In genomic region chr2:173425754-173426153, GRCm38 (mm10) we compare ENCODE assay signal across 20 mouse cellular contexts.
A peak's percentile ranks its signal among the peaks of the same experiment; 100 is the strongest.
DNase-seq lines count a peak whose midpoint lies in the region; ATAC-seq and TF ChIP-seq lines count a peak whose summit lies in the region.
"Had no signal": no experiment of that assay in that cellular context is flagged by ENCODE, and none has a peak within 500 bp of the region (broad histone marks: within the 10 kb centered on the region; RNA-seq: fewer than 3 reads in every experiment).

No protein-coding gene starts in this region.

- no peaks in the 10 kb centered on the region for H3K36me3 ChIP-seq in forebrain, embryonic 10.5 days (replicated peaks)
- H3K36me3 ChIP-seq in forebrain, embryonic 12.5 days (replicated peaks), result no peaks in the 10 kb centered on the region
- no peaks in the 10 kb centered on the region for H3K36me3 ChIP-seq in neural tube, embryonic 13.5 days
- H3K36me3 ChIP-seq: heart, embryonic 13.5 days had no signal

- ATAC-seq in forebrain, embryonic 12.5 days (ENCODE audit: low FRiP score), result no peak
- ATAC-seq in neural tube, embryonic 13.5 days (ENCODE audit: low read depth), result 0 out of 2 replicates have a peak, but pooled peaks have one; percentile 19
- ATAC-seq: activated CD4-positive, CD25-positive, alpha-beta regulatory T cell, adult 4 months; Patski had no signal

- 88% methylated on average over 9 of the region's 9 CpGs for WGBS in forebrain, embryonic 10.5 days
- 89% methylated on average over 9 of the region's 9 CpGs for WGBS in forebrain, embryonic 12.5 days
- WGBS in neural tube, embryonic 13.5 days, result 88% methylated on average over 9 of the region's 9 CpGs

- TF ChIP-seq CTCF in layer of hippocampus, adult 2 months (conservative IDR thresholded peaks at IDR 0.05), result no peak

- H3K4me3 ChIP-seq in forebrain, embryonic 10.5 days, result no peak overlapping the region
- H3K4me3 ChIP-seq in forebrain, embryonic 12.5 days (replicated peaks), result no peak overlapping the region
- no peak overlapping the region for H3K4me3 ChIP-seq in layer of hippocampus, adult 2 months
- no peak overlapping the region for H3K4me3 ChIP-seq in neural tube, embryonic 13.5 days
- H3K4me3 ChIP-seq: gastrocnemius, adult 2 months; heart, embryonic 13.5 days had no signal

- DNase-seq in forebrain, embryonic 10.5 days (ENCODE audit: extremely low spot score, low spot score), result no peak
- DNase-seq in layer of hippocampus, adult 2 months (ENCODE audit: low spot score in 2 of 2), result no peak
- no peak for DNase-seq in layer of hippocampus, postnatal 25 days (ENCODE audit: extremely low spot score in 1 of 2, low spot score in 1 of 2)
- no peak for DNase-seq in neural tube, embryonic 10.5 days (ENCODE audit: extremely low spot score, low spot score)
- no peak for DNase-seq in cerebellum, postnatal 10 days
- DNase-seq: adrenal gland, postnatal 14 days; B cell, adult 2 months; cerebellum, adult 11-12 months; cerebellum, adult 9-10 months; cerebellum, postnatal 36 days; forebrain, postnatal 0 days; gastrocnemius, adult 2 months; gastrocnemius, postnatal 25 days; heart, postnatal 4 days had no signal

- no peaks in the 10 kb centered on the region for H3K27me3 ChIP-seq in forebrain, embryonic 10.5 days (ENCODE audit: poor library complexity, severe bottlenecking)
- no peaks in the 10 kb centered on the region for H3K27me3 ChIP-seq in forebrain, embryonic 12.5 days
- no peaks in the 10 kb centered on the region for H3K27me3 ChIP-seq in neural tube, embryonic 13.5 days
- H3K27me3 ChIP-seq: heart, embryonic 13.5 days; Patski had no signal

- peak overlapping the region; percentile 11; the same call in 1 of the 2 replicates for H3K27ac ChIP-seq in forebrain, embryonic 10.5 days
- no peak overlapping the region for H3K27ac ChIP-seq in forebrain, embryonic 12.5 days
- H3K27ac ChIP-seq in layer of hippocampus, adult 2 months, result 0 out of 2 replicates have a peak overlapping the region, but pooled peaks have one; percentile 18
- H3K27ac ChIP-seq in neural tube, embryonic 13.5 days (replicated peaks), result no peak overlapping the region
- H3K27ac ChIP-seq: gastrocnemius, adult 2 months; heart, embryonic 13.5 days had no signal

- H3K4me1 ChIP-seq in forebrain, embryonic 10.5 days, result peaks cover 20% of the 10 kb centered on the region
- peaks cover 7% of the 10 kb centered on the region for H3K4me1 ChIP-seq in forebrain, embryonic 12.5 days
- peaks cover 10% of the 10 kb centered on the region; the same call in 1 of the 2 replicates for H3K4me1 ChIP-seq in neural tube, embryonic 13.5 days (replicated peaks)

- no peaks in the 10 kb centered on the region for H3K9me3 ChIP-seq in forebrain, embryonic 10.5 days
- H3K9me3 ChIP-seq in forebrain, embryonic 12.5 days, result no peaks in the 10 kb centered on the region
- H3K9me3 ChIP-seq in neural tube, embryonic 13.5 days, result no peaks in the 10 kb centered on the region
- H3K9me3 ChIP-seq: heart, embryonic 13.5 days had no signal

- no peak overlapping the region for H3K4me2 ChIP-seq in forebrain, embryonic 12.5 days
- H3K4me2 ChIP-seq in neural tube, embryonic 13.5 days, result no peak overlapping the region
- H3K4me2 ChIP-seq: heart, embryonic 13.5 days; hindbrain, embryonic 14.5 days had no signal

- no peak overlapping the region for H3K9ac ChIP-seq in forebrain, embryonic 12.5 days
- no peak overlapping the region for H3K9ac ChIP-seq in neural tube, embryonic 13.5 days
- H3K9ac ChIP-seq: forebrain, postnatal 0 days; heart, embryonic 13.5 days; hindbrain, embryonic 14.5 days had no signal

Comparison
In these comparisons a context has a peak if more than half of its experiments do, and no peak if none do; other contexts are left out.
1. H3K27ac ChIP-seq: peak in forebrain, embryonic 10.5 days (single experiment) and layer of hippocampus, adult 2 months (single experiment); none in forebrain, embryonic 12.5 days (single experiment) and neural tube, embryonic 13.5 days (single experiment).